Mouse (Mus musculus) testis, adult 2 months (tissue): ENCODE results near the gene Heatr6.

Experiments
- CTCF ChIP-seq: fragments of 200-500 bp; IDR thresholded peaks from 2 replicates; pipeline ENCODE4 v1.5.1; 2012; ENCODE audit warnings: low read depth, mild to moderate bottlenecking, inconsistent platforms, low read length, moderate library complexity; ENCODE audit not compliant: control insufficient read depth, insufficient read depth, insufficient replicate concordance
- POLR2A ChIP-seq: fragments of 200-500 bp; IDR thresholded peaks from 2 replicates; pipeline ENCODE4 v1.6.1; 2012; ENCODE audit warnings: low read depth, mild to moderate bottlenecking, inconsistent platforms, low read length, moderate library complexity; ENCODE audit not compliant: control insufficient read depth

- TF ChIP-seq CTCF: no peak
- TF ChIP-seq POLR2A: no peak
Observed at GRCm38 (mm10) chr11:83767306-83767705, 13.8 kb downstream of the Heatr6 start.
